Mouse (Mus musculus): Measurements from ENCODE around the gene Gab2. TPM values are rescaled to one million over a fixed set of nuclear protein-coding genes. Genes with fewer than 3 reads are reported as not detected.

The Gab2 gene
- polyA plus RNA-seq, 1 experiment: 25.8 TPM

DNA sequence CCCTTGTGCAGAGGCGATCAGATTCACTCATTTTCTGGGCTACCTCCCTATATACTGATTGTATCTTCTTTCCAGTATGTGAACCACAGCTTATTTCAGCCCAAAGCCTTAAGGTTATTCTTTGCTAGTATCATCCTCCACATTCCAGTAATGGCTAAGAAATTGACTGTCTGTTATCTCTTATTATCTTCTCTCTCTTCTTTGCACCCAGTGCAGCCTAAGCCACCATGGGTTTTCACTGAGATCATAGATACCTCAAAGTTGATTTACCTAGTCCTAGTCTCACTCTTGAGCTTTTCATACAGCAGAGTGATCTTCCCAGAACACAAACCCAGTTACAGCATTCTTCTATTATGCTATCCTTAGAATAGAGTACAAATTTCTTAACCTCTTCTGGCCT is 100.5 kb downstream of the Gab2 start:
- WGBS: 85% methylated on average over 1 of the region's 1 CpGs

DNA sequence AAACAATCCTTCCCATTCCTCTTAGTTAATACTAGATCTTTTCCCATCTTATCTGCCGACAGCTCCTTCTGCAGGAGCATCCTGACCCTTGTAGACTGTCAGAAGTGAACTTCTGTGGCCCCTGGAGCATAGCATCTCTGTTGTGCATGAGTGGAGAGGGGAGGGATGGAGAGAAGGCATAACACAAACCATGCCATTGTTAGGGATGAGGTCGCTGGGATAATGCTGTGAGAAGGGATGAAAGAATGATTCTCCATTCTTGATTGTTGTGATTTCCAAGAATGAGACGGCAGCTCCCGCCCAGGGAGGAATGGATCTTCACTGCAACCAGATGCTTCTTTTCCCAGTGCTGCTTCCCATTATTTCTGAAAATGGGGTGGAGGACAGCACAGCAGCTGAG is 102.0 kb downstream of the Gab2 start:
- Histone ChIP-seq H3K4me1 (ENCODE audit: control insufficient read depth, insufficient read depth, low read length) (peaks cover 10% of the 10 kb centered on the region), H3K4me3 (replicated peaks; ENCODE audit: extremely low read depth, low read depth, low read length) (no peak overlapping the region)
- TF ChIP-seq POLR2A (IDR thresholded peaks at IDR 0.05; ENCODE audit: borderline replicate concordance, extremely low read depth, low read depth, low read length) (no peak), CTCF (IDR thresholded peaks at IDR 0.05; ENCODE audit: insufficient read depth, low read length) (no peak)
- DNase-seq: no peak
- 39% methylated on average over 4 of the region's 4 CpGs for WGBS

More for the DNA sequence above, 100.5 kb downstream of the Gab2 start:
- H3K4me1 ChIP-seq (ENCODE audit: control insufficient read depth, insufficient read depth, low read length): peaks cover 10% of the 10 kb centered on the region
- DNase-seq: no peak
- no peak overlapping the region for H3K4me3 ChIP-seq (replicated peaks; ENCODE audit: extremely low read depth, low read depth, low read length)
- TF ChIP-seq CTCF (IDR thresholded peaks at IDR 0.05; ENCODE audit: insufficient read depth, low read length) (no peak), POLR2A (IDR thresholded peaks at IDR 0.05; ENCODE audit: borderline replicate concordance, extremely low read depth, low read depth, low read length) (no peak)

DNA sequence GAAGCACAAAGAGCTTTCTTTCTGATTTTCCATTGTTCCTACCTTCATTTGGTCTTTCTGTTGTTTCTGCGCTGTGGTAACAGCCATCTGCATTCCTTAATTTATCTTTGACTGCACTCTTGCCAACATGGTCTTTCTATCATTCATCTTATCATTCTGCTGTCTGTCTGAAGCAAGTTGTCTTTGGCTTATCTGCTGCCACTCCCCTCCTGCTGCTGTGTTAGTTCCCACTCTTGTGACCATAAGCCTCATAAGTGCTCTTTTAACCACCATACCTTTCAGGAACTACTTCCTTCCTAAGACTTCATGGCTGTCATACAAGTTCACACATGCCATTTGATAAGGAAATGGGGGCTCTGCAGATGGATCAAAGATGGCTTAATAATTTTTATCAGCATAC is 102.6 kb downstream of the Gab2 start:
- DNase-seq: no peak
- Histone ChIP-seq H3K4me1 (ENCODE audit: control insufficient read depth, insufficient read depth, low read length) (peaks cover 10% of the 10 kb centered on the region), H3K4me3 (replicated peaks; ENCODE audit: extremely low read depth, low read depth, low read length) (no peak overlapping the region)
- TF ChIP-seq CTCF (IDR thresholded peaks at IDR 0.05; ENCODE audit: insufficient read depth, low read length): no peak
- no peak for TF ChIP-seq POLR2A (IDR thresholded peaks at IDR 0.05; ENCODE audit: borderline replicate concordance, extremely low read depth, low read depth, low read length)
- 43% methylated on average over 1 of the region's 1 CpGs for WGBS

DNA sequence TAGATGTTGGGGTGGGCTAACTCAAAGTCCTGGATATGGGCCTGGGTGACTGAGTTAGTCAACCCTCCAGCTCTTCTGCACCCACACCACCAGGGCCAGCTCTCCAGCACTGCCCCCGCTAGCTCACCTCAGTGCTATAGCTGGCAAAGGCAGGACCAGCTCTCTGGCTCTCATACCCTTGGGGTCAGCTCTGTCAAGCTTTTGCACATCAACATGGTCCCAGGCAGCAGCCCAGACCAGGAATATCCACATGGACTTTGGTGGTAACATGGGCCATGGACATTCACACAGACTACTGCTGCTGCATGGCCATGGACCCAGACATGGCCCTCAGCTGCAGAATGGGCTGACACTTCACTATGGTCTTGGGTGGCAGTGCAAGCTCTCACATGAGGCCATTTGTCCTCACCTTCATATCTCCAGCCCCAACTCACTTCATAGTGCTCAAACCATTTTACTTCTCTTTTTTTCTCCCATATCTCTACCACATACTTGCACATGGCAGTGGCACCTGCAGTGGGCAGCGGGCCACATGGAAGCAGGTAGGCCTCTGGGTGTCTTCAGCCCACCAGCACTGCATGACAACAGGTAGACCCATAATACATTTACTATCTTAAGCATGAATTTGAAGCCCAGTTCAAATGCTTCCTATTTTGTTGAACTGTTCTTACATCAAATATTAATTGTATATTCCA is 106.1 kb downstream of the Gab2 start:
- no peak for TF ChIP-seq CTCF (IDR thresholded peaks at IDR 0.05; ENCODE audit: insufficient read depth, low read length)
- no peak for TF ChIP-seq POLR2A (IDR thresholded peaks at IDR 0.05; ENCODE audit: borderline replicate concordance, extremely low read depth, low read depth, low read length)
- WGBS: 87% methylated on average over 2 of the region's 2 CpGs
- H3K4me1 ChIP-seq (ENCODE audit: control insufficient read depth, insufficient read depth, low read length): peaks cover 10% of the 10 kb centered on the region
- H3K4me3 ChIP-seq (replicated peaks; ENCODE audit: extremely low read depth, low read depth, low read length): no peak overlapping the region
- no peak for DNase-seq

DNA sequence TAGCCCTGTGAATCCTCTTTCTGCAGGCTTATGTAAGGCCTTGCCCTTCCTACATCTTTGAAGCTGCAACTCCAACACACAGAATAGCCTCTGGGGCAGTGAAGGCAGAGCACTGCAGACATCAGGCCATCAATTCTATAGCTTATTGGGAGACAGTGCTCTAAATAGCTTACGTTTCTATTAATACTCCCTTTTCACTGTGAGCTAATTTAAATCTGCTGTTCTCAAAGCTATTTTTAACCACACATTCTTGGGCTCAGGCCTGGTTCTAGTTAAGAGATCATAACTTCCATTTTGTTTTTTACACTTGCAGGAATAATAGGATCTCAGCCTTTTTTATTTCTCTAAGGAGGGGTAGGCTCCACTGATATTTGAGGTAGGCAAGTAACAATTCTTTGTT is 107.7 kb downstream of the Gab2 start:
- no peak for TF ChIP-seq POLR2A (IDR thresholded peaks at IDR 0.05; ENCODE audit: borderline replicate concordance, extremely low read depth, low read depth, low read length)
- TF ChIP-seq CTCF (IDR thresholded peaks at IDR 0.05; ENCODE audit: insufficient read depth, low read length): no peak
- H3K4me1 ChIP-seq (ENCODE audit: control insufficient read depth, insufficient read depth, low read length): peaks cover 3% of the 10 kb centered on the region
- DNase-seq: no peak
- 49% methylated on average over 1 of the region's 1 CpGs for WGBS
- H3K4me3 ChIP-seq (replicated peaks; ENCODE audit: extremely low read depth, low read depth, low read length): no peak overlapping the region

GRCm38 (mm10) chr7:97203907-97204306 is 122.5 kb downstream of the Gab2 start:
- 84% methylated on average over 2 of the region's 2 CpGs for WGBS
- no peak for TF ChIP-seq CTCF (IDR thresholded peaks at IDR 0.05; ENCODE audit: insufficient read depth, low read length)
- TF ChIP-seq POLR2A (IDR thresholded peaks at IDR 0.05; ENCODE audit: borderline replicate concordance, extremely low read depth, low read depth, low read length): no peak
- H3K4me3 ChIP-seq (replicated peaks; ENCODE audit: extremely low read depth, low read depth, low read length): no peak overlapping the region
- no peak for DNase-seq
- H3K4me1 ChIP-seq (ENCODE audit: control insufficient read depth, insufficient read depth, low read length): peaks cover 3% of the 10 kb centered on the region; the same call in 1 of the 2 replicates

DNA sequence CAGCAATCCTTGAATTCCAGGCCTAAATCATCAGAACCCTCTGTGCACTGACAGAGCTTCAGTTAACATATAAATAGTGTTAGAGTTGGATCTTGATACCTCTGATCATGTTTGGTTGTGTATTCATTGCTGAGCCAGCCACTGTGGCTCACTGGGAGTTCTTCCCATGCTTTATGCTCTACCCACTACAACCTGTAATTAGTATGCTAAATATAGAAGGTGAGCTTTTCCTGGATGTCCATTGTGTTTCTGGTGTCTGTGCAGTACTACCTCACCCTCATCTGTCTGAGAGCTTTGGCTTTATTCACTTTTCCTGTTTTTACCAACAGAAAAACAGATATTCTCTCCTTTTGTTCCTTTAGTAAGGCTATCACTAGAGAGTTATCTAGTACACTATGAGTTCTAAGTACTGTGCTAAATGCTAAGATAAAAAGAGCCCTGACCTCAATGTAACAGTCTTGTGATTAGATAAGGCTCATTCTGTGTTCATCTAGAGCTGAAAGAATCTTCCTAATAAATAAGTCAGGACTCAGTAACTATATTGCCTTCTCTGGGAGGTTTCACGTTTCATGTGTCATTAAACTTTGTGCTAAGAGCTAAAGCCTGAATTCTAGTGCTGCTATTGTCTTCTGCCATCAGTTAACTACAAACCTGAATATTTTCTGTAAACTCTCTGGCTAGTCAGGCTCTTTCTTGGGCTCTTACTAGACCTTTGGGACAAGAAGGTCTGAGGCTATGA is 127.6 kb downstream of the Gab2 start:
- DNase-seq: no peak
- 78% methylated on average over 1 of the region's 1 CpGs for WGBS
- TF ChIP-seq POLR2A (IDR thresholded peaks at IDR 0.05; ENCODE audit: borderline replicate concordance, extremely low read depth, low read depth, low read length) (no peak), CTCF (IDR thresholded peaks at IDR 0.05; ENCODE audit: insufficient read depth, low read length) (no peak)
- Histone ChIP-seq H3K4me1 (ENCODE audit: control insufficient read depth, insufficient read depth, low read length) (peaks cover 6% of the 10 kb centered on the region), H3K4me3 (replicated peaks; ENCODE audit: extremely low read depth, low read depth, low read length) (no peak overlapping the region)

DNA sequence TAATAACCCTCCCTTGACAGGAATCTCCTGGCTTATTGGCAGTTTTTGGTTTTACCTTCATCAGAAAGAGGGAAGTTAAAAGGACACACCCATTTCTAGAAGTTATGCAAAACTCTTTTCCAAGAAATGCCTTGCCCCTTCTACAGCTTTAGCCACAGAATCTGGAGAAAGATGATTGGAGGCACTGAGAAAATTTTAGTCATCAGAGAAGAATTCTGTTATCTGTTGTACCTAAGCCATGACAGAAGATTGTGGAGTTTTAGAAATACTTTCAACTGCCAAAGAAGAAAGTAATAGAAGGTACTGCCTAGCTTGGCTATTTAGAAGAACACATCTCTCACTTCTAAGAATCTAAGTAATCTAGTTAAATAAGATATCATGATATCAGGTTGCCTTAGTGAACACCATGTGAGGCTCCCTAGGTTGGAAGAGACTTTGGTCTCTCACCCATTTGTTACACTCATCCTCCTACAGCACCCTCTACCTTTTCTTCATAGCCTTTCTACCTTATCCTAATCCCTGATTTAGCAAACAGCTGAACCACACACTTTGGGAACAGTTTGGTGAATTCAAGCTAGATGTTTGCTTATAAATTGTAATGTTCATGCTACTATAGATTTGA is 128.8 kb downstream of the Gab2 start:
- no peak for TF ChIP-seq POLR2A (IDR thresholded peaks at IDR 0.05; ENCODE audit: borderline replicate concordance, extremely low read depth, low read depth, low read length)
- no peak for TF ChIP-seq CTCF (IDR thresholded peaks at IDR 0.05; ENCODE audit: insufficient read depth, low read length)
- no peak for DNase-seq
- H3K4me3 ChIP-seq (replicated peaks; ENCODE audit: extremely low read depth, low read depth, low read length): no peak overlapping the region

GRCm38 (mm10) chr7:97211117-97211516 is 129.7 kb downstream of the Gab2 start:
- H3K4me3 ChIP-seq (replicated peaks; ENCODE audit: extremely low read depth, low read depth, low read length): no peak overlapping the region
- H3K4me1 ChIP-seq (ENCODE audit: control insufficient read depth, insufficient read depth, low read length): peaks cover 6% of the 10 kb centered on the region
- no peak for TF ChIP-seq POLR2A (IDR thresholded peaks at IDR 0.05; ENCODE audit: borderline replicate concordance, extremely low read depth, low read depth, low read length)
- TF ChIP-seq CTCF (IDR thresholded peaks at IDR 0.05; ENCODE audit: insufficient read depth, low read length): no peak
- no peak for DNase-seq
- WGBS: 45% methylated on average over 4 of the region's 4 CpGs

More for the DNA sequence above, 128.8 kb downstream of the Gab2 start:
- H3K4me1 ChIP-seq (ENCODE audit: control insufficient read depth, insufficient read depth, low read length): peaks cover 6% of the 10 kb centered on the region
